Mouse (Mus musculus) frontal cortex, postnatal 14 days (tissue): ENCODE results near the gene Cox7a2l.

Experiments
- DNase-seq, 2 experiments: peaks; one replicate each; pipeline ENCODE4 v3.0.0; 2022; ENCODE audit warnings: low spot score in 2 of 2

The Cox7a2l gene

DNA sequence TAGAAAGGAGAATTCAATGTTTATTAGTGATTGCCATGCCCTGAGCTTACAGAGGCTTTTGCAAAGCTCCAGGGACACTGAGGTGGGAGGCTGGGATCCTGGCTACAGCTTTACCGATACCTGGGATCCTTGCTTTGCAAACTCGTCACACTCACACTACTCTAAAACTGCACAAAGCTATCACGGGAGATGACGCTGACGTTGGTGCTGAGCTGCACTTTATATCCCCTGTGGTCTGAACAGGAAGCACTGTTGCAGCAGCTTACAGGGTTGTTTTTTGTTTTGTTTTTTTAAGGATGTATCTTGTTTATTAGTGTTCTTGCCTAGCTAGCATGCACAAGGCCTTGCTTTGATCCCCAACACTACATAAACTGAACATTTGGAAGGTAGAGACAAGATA lies 63.5 kb downstream of the Cox7a2l start:
- no peak for DNase-seq

DNA sequence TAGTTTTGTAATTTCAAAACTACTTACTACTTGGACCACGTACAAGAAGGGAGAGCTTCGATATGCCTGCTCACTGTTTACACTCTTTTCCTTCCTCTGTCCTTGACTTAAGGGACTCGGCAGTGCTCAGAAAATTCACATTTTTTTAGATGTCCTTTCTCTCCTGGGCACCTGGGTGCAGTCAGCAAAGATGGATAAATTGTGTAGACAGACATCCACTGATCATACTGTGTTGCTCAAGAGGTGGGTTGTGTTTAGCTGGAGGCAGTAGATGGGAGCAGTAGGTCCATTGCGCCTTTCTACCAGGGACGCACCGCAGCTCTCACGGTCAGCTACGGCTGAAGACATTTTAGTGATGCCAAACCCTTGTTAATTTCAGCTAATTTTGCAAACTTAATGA lies 64.7 kb downstream of the Cox7a2l start:
- no peak for DNase-seq
